Mouse (Mus musculus): ENCODE measurements around the gene Mapk12.

The Mapk12 gene

GRCm38 (mm10) chr15:89138531-89138930 lies 2.0 kb downstream of the Mapk12 start:
- no peak for DNase-seq (ENCODE audit: low spot score in 2 of 2)

DNA sequence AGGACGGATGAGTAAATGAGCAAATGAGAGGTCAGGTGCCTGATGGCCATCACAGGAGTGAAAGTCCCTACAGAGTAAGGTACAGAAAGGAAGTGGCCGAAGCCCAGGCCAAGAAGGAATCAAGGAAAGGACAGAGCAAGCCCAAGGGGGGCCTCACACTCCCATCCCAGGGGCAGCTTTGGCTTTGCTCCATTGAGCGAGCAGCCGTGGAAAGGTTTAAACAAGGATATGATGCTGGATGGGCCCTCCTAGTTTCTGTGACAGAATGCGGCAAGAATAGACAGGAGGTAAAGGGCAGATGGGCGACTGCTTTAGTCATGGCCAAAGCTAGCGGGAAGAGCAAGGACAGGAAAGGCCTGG lies 2.5 kb downstream of the Mapk12 start:
- no peak for DNase-seq (ENCODE audit: low spot score in 2 of 2)

GRCm38 (mm10) chr15:89137378-89138045 lies 3.0 kb downstream of the Mapk12 start:
- no peak for DNase-seq (ENCODE audit: low spot score in 2 of 2)

DNA sequence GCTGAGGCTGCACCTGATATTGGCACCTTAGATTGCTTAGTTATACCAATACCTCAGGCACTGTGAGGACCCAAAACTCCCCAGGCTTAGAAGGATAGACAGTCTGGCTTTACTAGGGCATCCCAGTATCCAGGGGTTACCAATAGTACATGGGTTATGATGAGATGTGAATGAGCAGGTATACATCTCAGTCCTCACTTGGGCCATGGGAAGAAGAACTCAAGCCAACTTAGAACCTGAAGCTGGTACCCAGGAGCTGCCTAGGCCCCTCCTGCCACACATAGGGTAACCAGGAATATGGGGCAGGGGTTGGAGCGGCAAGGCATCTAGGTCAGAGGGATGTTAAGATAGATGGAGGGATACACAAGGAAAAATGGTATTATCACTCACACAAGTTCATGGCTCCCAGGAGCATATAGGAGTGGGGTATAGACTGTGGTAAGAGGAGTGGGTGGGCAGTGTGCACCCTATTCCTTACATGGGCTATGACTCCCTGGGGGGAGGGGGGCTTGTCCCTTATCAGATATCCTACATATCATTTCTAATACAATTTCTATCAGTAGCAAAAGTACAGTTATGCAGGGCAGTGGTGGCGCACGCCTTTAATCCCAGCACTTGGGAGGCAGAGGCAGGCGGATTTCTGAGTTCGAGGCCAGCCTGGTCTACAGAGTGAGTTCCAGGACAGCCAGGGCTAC lies 3.9 kb downstream of the Mapk12 start:
- no peak for DNase-seq (ENCODE audit: low spot score in 2 of 2)

DNA sequence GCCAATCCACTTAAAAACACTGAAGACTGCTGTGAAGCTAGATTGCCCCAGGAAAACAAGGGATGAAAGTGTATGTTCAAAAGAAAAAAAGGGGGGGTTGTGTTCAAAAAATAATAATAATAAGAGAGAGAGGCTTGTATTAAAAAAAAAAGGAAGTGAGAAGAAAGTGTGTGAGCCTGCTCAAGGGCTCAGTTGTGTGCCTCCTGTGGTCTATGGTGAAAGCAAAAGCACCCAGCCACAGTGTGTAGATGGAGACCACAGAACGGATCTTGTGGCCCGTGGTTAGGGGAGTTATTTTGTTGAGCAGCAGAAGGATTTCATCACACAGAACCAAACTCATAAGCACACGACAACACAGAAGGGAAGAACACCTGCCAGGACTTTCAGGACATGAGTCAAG lies 9.2 kb downstream of the Mapk12 start:
- DNase-seq (ENCODE audit: low spot score in 2 of 2): no peak

- DNase-seq (ENCODE audit: low spot score in 2 of 2): no peak
Measured at GRCm38 (mm10) chr15:89130245-89130644, 10.3 kb downstream of the Mapk12 start.

DNA sequence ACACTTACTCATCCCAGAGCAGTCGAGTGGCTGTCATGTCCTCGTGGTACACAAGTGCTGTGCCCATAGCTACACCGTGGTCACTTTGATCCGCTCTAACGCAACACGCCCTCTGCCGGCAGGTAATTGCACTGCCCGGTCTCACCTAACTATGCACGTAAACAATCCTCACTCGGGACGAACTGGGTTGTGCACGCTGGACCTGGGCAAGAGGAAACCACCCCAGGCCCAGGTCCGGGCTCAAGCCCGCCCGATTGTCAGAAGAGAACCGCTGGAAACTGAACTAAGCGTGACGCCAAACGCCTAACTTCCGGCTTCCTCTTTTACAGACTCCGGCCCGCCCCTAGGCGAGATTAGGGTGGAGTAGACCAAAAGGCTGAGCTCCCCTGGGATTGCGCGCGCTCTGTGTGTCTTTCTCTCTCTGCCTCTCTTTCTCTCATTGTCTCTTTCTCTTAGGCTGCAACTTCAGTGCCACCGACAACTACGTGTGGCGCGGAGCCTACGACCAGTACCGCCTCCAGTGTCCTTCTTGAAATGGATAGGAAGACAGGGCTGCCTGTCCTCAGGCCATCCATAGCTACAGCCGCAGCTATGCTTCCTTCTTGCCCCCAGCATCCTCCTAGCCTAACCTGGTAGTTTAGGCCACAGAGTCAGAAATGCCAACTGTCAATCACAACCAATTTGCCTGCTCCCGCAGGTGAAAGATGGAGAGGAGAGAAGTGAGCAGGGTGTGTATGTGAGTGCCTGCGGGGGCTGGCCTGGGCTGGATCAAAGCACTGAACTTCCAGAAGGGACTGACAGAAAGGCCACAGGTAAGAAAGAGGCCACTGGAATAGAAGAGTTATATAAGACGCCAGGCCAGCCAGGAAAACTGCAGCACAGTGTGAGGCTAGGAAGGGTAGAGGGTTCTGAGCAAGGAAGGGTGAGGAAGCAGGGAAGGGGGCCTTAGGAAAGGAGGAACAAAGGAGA lies 11.8 kb downstream of the Mapk12 start, which contains the start of gene Hdac10:
Gene Hdac10, minus strand, starts transcription at position 319 of the 969 bp plus-strand sequence.
- DNase-seq (ENCODE audit: low spot score in 2 of 2): peak; percentile 84 to 85

DNA sequence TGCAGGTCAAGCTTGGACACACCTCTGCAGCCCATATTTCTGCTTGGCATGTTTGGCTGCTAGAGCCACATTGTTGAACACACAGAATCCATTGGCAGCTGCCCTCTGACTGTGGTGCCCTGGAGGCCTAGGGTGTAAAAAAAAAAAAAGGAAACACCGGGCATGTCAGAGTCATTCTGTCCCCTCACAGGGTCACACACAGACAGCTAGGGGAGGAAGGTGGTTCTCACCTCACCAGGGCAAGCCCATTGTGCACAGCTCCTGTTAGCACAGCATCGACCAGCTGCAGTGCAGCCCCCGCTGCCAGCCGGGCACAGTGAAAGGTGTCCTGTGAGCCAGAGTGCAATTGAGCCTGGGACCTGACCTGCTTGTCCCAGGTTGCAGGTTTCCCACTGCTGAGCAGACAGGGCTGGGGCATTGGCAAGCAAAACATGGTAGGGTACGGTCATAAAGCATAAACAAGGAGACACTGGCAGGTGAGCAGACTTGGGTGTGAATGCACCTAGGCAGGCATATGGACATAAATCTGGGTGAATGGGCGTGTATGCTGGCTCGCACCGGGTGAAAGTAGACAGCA lies 13.1 kb downstream of the Mapk12 start:
- DNase-seq (ENCODE audit: low spot score in 2 of 2): no peak

- DNase-seq (ENCODE audit: low spot score in 2 of 2): no peak
Measured at GRCm38 (mm10) chr15:89126622-89127021, 13.9 kb downstream of the Mapk12 start.

GRCm38 (mm10) chr15:89125351-89125750 lies 15.2 kb downstream of the Mapk12 start:
- DNase-seq (ENCODE audit: low spot score in 2 of 2): no peak

- no peak for DNase-seq (ENCODE audit: low spot score in 2 of 2)
Measured at GRCm38 (mm10) chr15:89124312-89124711, 16.2 kb downstream of the Mapk12 start.

DNA sequence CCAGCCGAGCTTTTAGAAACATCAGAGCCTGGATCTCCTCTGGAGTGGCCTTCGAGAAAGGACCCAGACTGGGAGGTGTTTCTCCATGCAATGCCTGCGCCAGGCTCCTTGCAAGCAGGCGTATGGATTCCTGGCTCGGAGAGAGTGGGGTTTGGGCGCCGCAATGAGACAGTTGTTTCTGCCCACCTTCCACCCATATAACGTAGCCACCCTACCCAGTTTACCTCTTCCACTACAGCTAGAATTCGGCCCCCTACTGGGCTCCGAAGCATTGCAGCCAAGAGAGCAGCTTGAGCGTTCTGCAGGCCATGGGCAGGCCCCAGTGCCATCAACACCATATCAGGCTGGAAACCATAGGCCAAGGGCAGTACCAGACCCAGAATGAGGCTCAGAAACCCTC lies 16.9 kb downstream of the Mapk12 start:
- no peak for DNase-seq (ENCODE audit: low spot score in 2 of 2)

DNA sequence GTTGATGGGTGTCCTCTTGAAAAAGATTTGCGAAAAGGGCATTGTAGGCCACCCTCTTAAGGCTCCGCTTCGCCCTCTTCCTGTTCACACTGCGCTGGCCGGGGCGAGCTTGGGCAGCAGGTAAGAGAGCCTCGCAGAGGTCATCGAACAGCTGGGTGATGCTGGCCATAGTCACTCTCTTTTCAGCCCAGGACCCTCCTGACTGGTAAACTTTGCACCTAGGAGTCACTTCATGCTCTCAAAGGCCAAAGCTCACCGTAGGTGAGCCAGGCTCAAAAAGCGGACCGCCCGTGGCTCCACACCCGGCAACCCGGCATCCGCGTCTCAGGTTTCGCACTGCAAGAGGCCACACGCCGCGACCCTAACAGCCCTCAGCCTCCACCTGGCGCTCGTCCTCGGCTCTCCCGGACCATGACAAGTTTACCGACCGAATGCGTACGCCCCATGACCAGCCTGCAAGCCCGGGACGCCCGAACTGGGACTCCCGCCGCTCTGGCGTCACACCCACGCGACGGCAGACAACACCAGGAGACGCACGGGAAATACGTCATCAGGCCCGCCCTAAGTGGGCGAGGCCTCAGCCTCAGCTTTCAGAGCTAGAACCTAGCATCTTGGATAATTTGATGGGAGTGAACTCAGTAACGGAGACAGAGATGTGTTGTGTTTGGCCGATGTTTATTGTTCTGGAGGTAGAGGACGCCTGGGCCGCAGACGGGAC lies 17.7 kb downstream of the Mapk12 start, which contains the start of gene Tubgcp6:
Gene Tubgcp6, minus strand, starts transcription at position 464 of the 718 bp plus-strand sequence.
- DNase-seq (ENCODE audit: low spot score in 2 of 2): peak; percentile 93 to 95

DNA sequence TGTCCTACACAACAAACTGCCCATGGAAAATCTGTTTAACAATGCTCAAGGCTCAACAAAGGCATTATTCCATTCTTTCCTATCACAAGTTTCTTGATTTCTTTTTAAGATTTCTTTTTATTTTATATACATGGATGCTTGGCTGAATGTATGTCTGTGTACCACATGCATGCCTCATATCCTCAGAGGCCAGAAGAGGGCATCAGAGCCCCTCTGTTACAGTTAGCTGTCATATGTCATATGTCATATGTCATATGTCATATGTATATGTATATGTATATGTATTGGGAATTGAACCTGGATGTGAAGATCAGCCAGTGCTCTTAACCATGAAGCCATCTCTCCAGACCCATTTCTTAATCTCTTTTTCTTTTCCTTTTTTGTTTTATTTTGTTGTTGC lies 22.5 kb downstream of the Mapk12 start:
- no peak for DNase-seq (ENCODE audit: low spot score in 2 of 2)

- DNase-seq (ENCODE audit: low spot score in 2 of 2): no peak
Measured at GRCm38 (mm10) chr15:89110147-89110546, 30.4 kb downstream of the Mapk12 start.

DNA sequence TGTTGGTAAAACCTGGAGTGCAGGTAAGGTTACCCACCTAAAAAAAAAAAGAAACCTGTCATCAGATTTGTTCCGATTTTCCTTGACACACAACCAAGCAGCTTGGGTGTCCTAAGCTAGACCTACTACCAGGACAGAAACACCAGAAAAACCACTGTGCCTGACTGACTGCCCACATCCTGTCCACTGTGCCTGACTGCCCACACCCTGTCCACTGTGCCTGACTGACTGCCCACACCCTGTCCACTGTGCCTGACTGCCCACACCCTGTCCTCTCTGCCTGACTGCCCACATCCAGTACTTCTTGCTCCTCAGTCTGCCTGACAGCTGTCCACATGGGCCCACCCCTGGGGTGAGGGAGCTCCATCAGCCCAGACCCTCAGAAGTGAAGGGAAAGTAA lies 33.5 kb downstream of the Mapk12 start:
- no peak for DNase-seq (ENCODE audit: low spot score in 2 of 2)

DNA sequence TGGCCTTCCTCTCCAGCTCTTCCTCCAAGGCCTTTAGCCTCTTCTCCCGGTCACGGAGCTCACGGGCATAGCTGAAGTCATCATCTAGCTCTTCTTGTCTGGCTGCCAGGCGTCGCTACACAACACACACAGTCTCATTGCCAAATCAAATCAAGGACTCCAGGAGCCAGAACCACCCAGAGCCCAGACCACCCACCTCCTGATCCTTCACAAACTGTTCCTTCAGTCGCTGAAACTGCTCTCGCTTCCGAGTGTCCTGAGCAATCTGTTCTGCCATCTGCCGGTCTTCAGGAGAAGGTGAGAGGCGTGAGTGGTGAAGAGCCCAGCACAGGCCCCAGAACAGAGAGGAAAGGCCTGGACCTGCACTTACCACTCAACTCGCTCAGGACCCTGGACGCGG lies 34.4 kb downstream of the Mapk12 start:
- no peak for DNase-seq (ENCODE audit: low spot score in 2 of 2)

GRCm38 (mm10) chr15:89104425-89104824 lies 36.1 kb downstream of the Mapk12 start:
- DNase-seq (ENCODE audit: low spot score in 2 of 2): no peak

DNA sequence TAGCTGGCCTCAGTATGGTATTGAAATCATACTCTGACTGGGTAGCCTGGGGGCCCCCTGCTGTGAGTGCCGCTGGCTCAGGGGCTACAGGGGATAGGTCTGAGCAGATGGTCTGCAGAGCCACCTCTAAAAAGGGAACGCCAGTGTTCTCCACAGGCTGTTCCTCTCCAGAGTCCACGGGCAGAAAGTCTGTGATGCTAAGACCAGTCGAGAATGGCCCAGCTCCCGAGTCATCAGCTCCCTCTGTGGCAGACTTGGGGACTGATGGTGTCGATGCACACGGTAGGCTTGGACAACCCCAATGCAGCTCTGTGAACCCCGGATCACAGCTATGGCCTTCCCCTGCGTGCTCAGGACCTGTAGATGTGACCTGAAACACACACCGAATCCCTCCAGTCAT lies 36.6 kb downstream of the Mapk12 start:
- no peak for DNase-seq (ENCODE audit: low spot score in 2 of 2)

GRCm38 (mm10) chr15:89102646-89103045 lies 37.9 kb downstream of the Mapk12 start:
- no peak for DNase-seq (ENCODE audit: low spot score in 2 of 2)

- no peak for DNase-seq (ENCODE audit: low spot score in 2 of 2)
Measured at GRCm38 (mm10) chr15:89100823-89101222, 39.7 kb downstream of the Mapk12 start.
